Mouse (Mus musculus): ENCODE results near the gene Dync2h1. TPM values are rescaled to one million over a fixed set of nuclear protein-coding genes. Genes with fewer than 3 reads are reported as not detected.
A peak's percentile ranks its signal among the peaks of the same experiment; 100 is the strongest.
"Not testable (repeated sequence)": the region's sequence is repeated elsewhere in the genome, so short reads cannot be mapped to it uniquely, and the experiment has no call there.

The Dync2h1 gene
- total RNA-seq (2014; rRNA removed) (15.5 and 18.6 TPM in 2 replicates), polyA plus RNA-seq (2015; fragmentation: Nextera tagmentation; extraction: Ambion mirVana) (7.3 and 13.9 TPM in 2 replicates)

DNA sequence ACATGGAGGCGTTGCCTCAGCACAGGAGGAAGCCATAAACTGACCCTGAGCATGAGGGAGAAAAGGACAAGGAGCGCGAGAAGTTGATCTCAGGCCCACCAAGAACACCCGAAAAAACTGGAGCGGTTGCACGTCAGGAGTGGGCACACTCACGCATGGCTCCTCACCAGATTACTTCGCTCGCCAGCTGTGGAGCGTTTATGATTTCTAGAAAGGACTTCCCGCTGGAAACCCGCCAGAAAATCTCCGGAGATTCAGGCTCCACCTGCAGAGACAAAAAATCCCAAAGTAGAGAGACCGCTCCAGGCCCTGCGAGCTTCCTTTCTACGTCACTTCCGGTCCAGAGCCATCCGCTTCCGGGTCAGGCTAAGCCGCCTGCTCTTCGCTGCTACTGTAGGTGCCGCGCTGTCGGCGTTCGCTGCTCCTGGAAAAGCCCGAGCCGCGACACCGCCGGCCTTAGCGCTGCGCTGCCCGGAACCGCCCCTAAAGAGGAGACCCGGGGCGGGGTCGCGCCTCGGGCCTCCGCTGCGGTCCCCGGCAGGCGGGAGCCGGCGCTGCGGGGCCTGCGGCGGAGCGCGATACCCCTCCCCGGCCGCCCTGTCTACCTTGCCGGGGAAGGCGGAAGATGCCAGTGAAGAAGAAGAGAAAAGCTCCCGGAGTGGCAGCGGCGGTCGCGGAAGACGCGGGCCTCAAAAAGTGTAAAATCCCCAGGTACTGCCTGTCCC lies at the start of gene Dync2h1, which contains the start of gene Dcun1d5:
Gene Dync2h1 (minus strand): TSS at position 275 of the 725 bp plus-strand sequence.
Gene Dcun1d5 (plus strand): TSS at position 349 of the 725 bp plus-strand sequence.
- H3K36me3 ChIP-seq (ENCODE audit: insufficient read depth): 0 out of 2 replicates have a peak, but pooled peaks cover 4% of the 10 kb centered on the region
- peak; percentile 98 for ATAC-seq

DNA sequence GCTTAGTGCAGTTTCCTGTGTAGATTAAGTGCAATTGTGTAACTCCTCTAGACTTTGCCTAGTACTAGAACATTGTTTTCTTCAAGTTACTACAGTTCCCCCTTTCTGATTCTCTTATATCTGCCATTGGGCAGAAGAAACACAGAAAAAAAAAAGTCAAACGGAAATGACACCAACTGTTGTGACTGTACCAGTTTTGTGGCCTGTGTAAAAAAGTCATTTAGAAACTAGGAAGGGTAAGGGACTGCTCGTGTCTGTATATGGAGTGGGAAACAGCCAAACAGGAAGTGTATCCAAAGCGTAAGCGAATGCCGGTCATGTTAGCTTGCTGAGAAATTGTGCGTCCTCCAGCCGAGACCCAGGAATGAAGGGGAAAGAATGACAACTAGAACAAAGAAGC lies 37.2 kb upstream of the Dync2h1 start:
- Histone ChIP-seq H3K27ac (ENCODE audit: low read depth, low read length) (no peak overlapping the region), H3K4me1 (ENCODE audit: insufficient read depth) (no peaks in the 10 kb centered on the region), H3K27me3 (ENCODE audit: insufficient read depth, low read length) (no peaks in the 10 kb centered on the region), H3K9me3 (ENCODE audit: low read length) (no peaks in the 10 kb centered on the region), H3K9ac (no peak overlapping the region), H3K4me3 (ENCODE audit: low read depth, low read length) (no peak overlapping the region), H3K36me3 (ENCODE audit: insufficient read depth) (no peaks in the 10 kb centered on the region), H3K4me2 (ENCODE audit: low read depth) (no peak overlapping the region)
- WGBS: 82% methylated on average over 7 of the region's 7 CpGs
- ATAC-seq (no peak), DNase-seq (no peak)
- TF ChIP-seq CTCF (IDR thresholded peaks at IDR 0.05; ENCODE audit: low read depth): no peak

More for the DNA sequence above, at the start of gene Dync2h1, which contains the start of gene Dcun1d5:
- H3K4me1 ChIP-seq (ENCODE audit: insufficient read depth): peaks cover 26% of the 10 kb centered on the region; the same call in 1 of the 2 replicates
- TF ChIP-seq CTCF (IDR thresholded peaks at IDR 0.05; ENCODE audit: low read depth): no peak
- H3K27ac ChIP-seq (ENCODE audit: low read depth, low read length): peak within 1 kb of the TSS; percentile 97
- peak; percentile 96 for DNase-seq
- no peaks in the 10 kb centered on the region for H3K27me3 ChIP-seq (ENCODE audit: insufficient read depth, low read length)
- WGBS: under 1% methylated on average over 60 of the region's 62 CpGs
- H3K4me2 ChIP-seq (ENCODE audit: low read depth): peak within 1 kb of the TSS; percentile 75
- no peaks in the 10 kb centered on the region for H3K9me3 ChIP-seq (ENCODE audit: low read length)
- peak within 1 kb of the TSS; percentile 94 for H3K9ac ChIP-seq
- peak within 1 kb of the TSS; percentile 94 for H3K4me3 ChIP-seq (ENCODE audit: low read depth, low read length)

DNA sequence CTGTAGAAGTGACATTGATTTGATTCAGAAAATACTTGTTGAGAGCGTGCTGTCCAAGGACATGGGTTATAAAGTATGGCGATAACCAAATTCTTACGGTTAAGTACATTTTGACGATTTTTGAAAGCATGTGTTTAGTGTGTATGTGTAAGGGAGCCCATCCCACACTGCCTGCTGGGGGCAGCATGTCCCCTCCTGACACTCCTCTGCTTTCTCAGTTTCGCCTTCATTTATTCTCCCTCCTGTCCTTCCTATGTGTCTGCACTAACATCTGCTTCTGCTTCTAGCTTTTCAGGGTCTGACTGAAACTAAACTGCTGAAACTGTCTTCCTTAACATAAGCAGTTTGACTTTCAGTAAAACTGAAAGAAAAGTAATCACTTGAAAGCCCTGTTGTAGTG lies 36.8 kb upstream of the Dync2h1 start:
- no peak overlapping the region for H3K9ac ChIP-seq
- no peaks in the 10 kb centered on the region for H3K9me3 ChIP-seq (ENCODE audit: low read length)
- 90% methylated on average over 5 of the region's 5 CpGs for WGBS
- H3K36me3 ChIP-seq (ENCODE audit: insufficient read depth): no peaks in the 10 kb centered on the region
- TF ChIP-seq CTCF (IDR thresholded peaks at IDR 0.05; ENCODE audit: low read depth): no peak
- H3K4me3 ChIP-seq (ENCODE audit: low read depth, low read length): no peak overlapping the region
- no peaks in the 10 kb centered on the region for H3K4me1 ChIP-seq (ENCODE audit: insufficient read depth)
- no peak overlapping the region for H3K4me2 ChIP-seq (ENCODE audit: low read depth)
- H3K27me3 ChIP-seq (ENCODE audit: insufficient read depth, low read length): no peaks in the 10 kb centered on the region
- DNase-seq: no peak
- ATAC-seq: no peak
- H3K27ac ChIP-seq (ENCODE audit: low read depth, low read length): no peak overlapping the region

DNA sequence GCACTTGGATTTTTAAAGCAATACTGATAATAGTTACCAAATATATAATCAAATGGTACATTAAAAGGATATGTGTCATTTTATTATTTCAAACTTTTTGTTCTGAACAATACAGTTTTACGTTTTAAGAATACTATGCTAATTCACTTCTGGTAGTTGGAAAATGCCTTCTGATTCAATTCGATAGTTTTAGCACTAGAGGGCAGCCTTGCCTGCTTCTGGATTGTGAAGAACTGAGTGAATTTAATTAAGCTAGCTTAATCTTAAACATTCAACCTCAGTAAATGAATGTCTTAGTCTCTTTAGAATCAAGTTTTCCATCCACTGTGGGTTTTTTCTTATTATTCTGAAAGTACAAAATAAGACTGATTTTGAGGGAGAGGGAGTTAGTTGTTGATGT lies 32.0 kb upstream of the Dync2h1 start:
- Histone ChIP-seq H3K36me3 (ENCODE audit: insufficient read depth) (peaks cover 7% of the 10 kb centered on the region), H3K9ac (no peak overlapping the region), H3K27ac (ENCODE audit: low read depth, low read length) (no peak overlapping the region), H3K27me3 (ENCODE audit: insufficient read depth, low read length) (no peaks in the 10 kb centered on the region), H3K4me3 (ENCODE audit: low read depth, low read length) (no peak overlapping the region), H3K4me2 (ENCODE audit: low read depth) (no peak overlapping the region), H3K4me1 (ENCODE audit: insufficient read depth) (no peaks in the 10 kb centered on the region), H3K9me3 (ENCODE audit: low read length) (no peaks in the 10 kb centered on the region)
- TF ChIP-seq CTCF (IDR thresholded peaks at IDR 0.05; ENCODE audit: low read depth): peak; percentile 66
- DNase-seq: peak; percentile 60
- 44% methylated on average over 2 of the region's 2 CpGs for WGBS
- ATAC-seq: peak; percentile 81

DNA sequence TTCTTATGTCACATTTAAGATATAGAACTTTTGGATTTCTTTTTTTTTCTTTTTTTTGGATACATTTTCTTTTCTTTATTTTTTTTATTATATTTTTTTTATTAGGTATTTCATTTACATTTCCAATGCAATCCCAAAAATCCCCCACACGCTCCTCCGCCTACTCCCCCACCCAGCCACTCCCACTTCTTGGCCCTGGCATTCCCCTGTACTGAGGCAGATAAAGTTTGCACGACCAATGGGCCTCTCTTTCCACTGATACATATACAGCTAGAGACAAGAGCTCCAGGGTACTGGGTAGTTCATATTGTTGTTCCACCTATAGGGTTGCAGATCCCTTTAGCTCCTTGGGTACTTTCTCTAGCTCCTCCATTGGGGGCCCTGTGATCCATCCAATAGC lies 6.4 kb upstream of the Dync2h1 start:
- H3K27ac ChIP-seq (ENCODE audit: low read depth, low read length); H3K27me3 ChIP-seq (ENCODE audit: insufficient read depth, low read length); H3K9me3 ChIP-seq (ENCODE audit: low read length); H3K4me3 ChIP-seq (ENCODE audit: low read depth, low read length); DNase-seq; ATAC-seq; H3K4me2 ChIP-seq (ENCODE audit: low read depth); H3K36me3 ChIP-seq (ENCODE audit: insufficient read depth); H3K9ac ChIP-seq: not testable (repeated sequence)
- H3K4me1 ChIP-seq (ENCODE audit: insufficient read depth): peaks cover 14% of the 10 kb centered on the region; the same call in 1 of the 2 replicates
- WGBS: 98% methylated on average over 3 of the region's 3 CpGs

DNA sequence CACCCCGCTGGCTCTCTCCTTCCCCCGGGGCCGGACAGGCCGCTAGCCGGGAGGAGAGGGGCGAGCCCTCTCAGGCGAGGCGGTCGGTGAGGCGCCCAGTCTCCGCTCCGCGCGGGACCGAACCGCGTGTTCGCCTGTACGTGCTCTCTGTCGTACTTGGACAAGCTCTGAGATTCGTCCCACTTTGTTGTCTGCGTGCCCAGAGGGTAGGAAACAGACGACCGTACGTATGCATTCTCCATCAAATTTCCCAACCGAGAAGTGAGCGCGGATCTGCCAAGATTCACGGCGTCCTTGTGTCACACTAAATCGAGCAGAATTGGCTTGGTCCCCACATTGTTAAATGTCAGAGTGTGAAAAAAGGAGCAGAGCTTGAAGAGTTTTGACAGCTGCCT lies 648 bp upstream of the Dync2h1 start:
- ATAC-seq: peak; percentile 70
- H3K27me3 ChIP-seq (ENCODE audit: insufficient read depth, low read length): no peaks in the 10 kb centered on the region
- 0 out of 2 replicates have a peak, but pooled peaks cover 4% of the 10 kb centered on the region for H3K36me3 ChIP-seq (ENCODE audit: insufficient read depth)
- H3K9ac ChIP-seq: peak overlapping the region; percentile 94
- WGBS: under 1% methylated on average over 26 of the region's 31 CpGs
- peak overlapping the region; percentile 75 for H3K4me2 ChIP-seq (ENCODE audit: low read depth)
- H3K27ac ChIP-seq (ENCODE audit: low read depth, low read length): peak overlapping the region; percentile 97
- peak overlapping the region; percentile 94 for H3K4me3 ChIP-seq (ENCODE audit: low read depth, low read length)
- no peak for TF ChIP-seq CTCF (IDR thresholded peaks at IDR 0.05; ENCODE audit: low read depth)
- H3K4me1 ChIP-seq (ENCODE audit: insufficient read depth): peaks cover 26% of the 10 kb centered on the region; the same call in 1 of the 2 replicates
- H3K9me3 ChIP-seq (ENCODE audit: low read length): no peaks in the 10 kb centered on the region
- peak; percentile 77 for DNase-seq
